Mouse (Mus musculus): Measurements from ENCODE around the gene Slit2.

Gene Slit2

DNA sequence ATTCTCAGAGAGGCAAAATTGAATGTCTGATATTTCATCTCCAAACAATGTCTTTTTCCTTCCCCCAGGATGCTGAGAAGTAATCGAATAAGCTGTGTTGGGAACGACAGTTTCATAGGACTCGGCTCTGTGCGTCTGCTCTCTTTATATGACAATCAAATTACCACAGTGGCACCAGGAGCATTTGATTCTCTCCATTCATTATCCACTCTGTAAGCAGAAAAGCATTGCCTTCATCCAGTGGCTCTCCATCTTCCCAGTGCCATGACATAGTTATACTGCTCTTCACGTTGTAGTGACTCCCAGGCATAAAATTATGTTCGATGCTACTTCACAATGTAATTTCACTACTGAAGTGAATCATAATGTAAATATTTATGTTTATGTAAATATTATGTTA, 252.3 kb downstream of the Slit2 start:
- DNase-seq = no peak

DNA sequence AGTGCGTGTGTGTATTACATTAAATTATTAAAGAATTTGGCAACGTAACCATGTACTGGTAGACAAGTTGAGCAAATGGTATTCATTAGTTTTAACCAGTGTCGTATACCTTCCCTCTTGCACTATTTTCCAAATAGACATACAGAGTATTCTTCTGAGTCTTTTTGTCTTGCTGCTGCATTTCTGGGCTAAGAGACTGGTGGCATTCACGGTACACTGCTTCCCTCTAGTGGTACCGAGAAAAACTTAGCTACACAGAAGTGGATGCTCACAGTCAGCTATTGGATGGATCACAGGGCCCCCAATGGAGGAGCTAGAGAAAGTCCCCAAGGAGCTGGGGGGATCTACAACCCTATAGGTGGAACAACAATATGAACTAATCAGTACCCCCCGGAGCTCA, 257.8 kb downstream of the Slit2 start:
- DNase-seq = peak; percentile 46

DNA sequence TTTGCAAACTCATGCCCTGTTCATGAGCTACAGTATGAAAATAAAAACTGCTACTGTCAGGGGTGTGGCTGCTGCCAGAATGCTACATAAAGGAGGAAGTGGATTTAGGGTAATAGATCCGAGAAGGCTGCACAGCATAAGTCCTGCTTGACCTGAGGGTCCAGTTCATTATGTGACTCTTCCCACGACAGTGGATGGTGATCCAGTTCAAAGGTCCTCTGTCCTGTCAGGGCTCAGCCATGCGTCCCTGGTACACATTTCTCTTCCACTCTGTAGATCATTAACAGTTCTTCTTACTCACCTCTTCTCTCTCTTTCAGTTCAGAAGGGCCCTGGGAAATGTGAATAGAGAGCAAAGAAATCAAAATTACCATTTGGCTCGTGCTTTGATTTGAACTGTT, 265.4 kb downstream of the Slit2 start:
- DNase-seq = no peak

DNA sequence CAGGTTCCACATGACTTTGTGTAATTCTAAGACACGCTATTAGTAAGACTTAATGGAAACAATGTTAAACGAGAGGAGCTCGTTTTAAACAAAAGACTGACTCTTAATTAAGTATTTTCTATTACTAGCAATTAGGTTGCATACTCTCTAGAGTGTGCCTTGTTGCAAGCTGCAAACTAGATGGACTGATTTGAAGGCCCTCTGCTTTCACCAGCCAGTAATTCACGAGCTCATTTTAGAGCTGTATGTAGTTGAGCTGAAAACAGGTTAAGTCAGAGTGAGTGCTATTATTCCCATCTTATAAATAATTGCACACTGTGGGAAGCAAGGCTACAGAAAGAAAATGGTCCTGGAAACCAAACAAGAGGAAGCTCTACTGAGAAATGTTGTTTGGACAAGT, 294.6 kb downstream of the Slit2 start:
- DNase-seq = no peak

DNA sequence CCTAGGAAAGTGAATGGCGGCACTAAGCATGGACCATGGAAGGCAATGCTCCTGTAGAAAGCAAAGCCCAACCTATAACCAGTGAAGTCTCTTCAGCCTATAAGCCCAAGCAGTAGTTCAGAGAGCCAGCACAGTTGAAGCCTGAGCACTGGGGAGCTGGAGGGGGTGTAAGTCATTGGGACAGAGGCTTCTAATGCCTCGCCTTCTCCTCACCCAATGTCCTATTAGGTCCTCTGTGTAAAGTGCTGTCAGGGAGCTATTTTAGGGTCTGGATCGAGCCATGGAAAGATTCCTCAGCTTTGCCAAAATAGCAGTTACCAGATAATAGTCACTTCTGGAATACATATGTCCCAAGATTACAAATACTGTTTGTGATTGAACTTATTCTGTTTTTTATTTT, 318.2 kb downstream of the Slit2 start:
- DNase-seq = peak; percentile 1

DNA sequence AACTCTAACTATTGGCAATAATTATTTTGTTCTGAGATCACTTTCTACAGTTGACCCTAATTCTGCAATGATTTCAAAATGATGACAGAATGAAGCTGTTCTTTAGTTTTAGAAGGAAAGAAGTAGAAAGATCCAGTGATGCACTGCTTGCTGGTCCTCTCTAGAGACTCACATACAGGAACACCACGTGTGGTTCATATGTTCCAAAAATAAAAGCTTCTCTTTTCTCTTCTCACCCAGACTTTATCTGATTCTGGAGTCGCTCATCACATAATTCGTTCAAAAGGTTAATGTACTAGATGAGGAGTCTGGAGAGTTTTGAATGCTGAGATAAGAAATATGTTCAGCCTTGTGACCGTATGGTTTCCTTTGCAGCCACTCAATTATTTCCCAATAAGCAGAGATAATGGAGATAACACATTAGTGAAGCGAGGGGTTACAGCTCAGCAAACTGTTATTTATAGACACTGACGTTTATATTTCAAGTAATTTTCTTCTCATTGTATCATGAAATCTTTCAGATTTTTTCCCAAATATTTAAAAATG, 332.2 kb downstream of the Slit2 start:
- peak; percentile 15 for DNase-seq

DNA sequence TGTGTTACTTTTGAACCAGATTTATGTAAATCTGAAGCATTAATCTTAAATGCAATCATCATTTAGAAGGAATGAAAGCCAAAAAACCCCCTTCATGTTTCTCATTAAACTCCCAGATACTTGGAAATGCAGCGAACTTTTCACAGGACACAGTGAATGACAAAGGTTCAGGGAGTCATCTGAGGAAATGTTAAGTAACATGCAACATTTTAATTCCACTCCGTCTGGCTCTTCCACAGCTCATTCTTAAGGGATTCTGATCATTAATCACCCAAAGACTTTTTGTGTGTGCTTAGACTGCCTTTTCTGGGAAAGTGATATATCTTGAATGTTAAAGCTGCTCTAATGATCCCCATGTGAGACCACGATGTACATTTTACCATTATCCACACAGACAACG, 337.7 kb downstream of the Slit2 start:
- no peak for DNase-seq

DNA sequence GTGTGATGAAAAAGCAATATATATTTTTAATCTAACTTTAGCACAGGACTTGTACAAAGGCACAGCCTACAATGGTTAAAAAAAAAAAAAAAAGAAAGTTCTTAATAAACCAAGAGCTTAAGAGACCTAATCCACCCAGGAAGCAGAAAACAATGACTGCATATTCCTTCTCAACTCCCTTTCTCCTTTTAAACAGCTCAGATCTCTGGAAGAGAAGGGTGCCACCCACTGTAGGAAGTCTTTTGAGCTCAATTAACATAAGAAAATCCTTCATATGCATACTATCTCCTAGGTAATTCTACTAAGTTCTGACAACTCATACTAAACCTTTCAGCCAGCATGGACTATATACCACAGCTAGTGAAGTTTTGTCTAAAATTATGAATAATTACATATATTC, 343.3 kb downstream of the Slit2 start:
- DNase-seq = no peak

DNA sequence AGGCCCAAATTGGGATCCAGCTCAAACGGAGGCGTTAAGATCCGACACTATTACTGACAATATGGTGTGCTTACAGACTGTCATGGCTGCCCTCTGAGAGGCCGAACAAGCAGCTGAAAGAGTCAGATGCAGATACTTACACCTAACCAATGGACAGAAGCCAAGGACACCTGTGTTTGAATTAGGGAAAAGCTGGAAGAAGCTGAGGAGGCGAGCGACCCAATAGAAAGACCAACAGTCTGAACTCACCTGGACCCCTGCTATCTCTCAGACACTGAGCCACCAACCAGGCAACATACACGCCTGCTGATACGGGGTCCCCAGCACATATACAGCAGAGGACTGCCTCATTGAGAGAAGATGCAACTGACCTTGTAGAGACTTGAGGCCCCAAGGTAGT, 344.7 kb downstream of the Slit2 start, which contains the start of gene 5730480H06Rik:
TSS of gene 5730480H06Rik (plus strand) at position 301 of the 400 bp plus-strand sequence.
- no peak for DNase-seq

DNA sequence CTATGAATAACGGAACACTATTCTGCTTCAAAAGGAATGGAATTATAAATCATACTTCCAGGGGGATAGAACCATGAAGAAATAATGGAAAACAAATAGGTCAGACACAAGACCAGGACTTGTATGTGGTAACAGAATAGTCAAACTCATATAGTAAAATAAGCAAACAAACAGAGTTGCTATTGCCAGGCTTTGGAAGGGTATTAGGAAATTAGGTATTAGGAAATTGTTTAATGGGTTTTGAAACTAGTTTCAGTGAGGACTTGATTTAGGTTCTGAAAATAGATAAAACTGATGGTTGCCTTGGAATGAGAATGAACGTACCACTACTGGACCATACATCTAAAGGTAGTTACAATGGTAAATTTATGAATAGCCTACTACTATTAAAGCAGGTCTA, 346.8 kb downstream of the Slit2 start:
- DNase-seq = no peak

DNA sequence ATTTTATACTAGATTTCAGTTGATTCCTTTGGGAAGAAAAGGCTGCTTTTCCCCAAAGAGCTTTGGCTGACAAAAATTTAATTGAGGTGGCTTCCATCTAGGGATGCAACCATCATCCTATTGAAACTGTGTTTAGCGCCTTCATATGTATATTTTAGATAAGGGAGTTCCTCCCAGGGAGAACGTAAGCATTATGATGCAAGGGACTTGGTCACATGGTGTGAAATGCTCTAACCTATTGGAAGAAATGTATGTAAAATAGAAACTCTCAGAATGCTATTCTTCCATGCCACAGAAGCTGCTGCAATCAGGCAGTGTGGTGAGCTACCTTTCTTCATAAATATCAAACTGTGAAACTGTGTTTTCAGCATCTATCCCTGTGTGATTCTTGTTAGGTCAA, 347.9 kb downstream of the Slit2 start:
- DNase-seq = no peak

DNA sequence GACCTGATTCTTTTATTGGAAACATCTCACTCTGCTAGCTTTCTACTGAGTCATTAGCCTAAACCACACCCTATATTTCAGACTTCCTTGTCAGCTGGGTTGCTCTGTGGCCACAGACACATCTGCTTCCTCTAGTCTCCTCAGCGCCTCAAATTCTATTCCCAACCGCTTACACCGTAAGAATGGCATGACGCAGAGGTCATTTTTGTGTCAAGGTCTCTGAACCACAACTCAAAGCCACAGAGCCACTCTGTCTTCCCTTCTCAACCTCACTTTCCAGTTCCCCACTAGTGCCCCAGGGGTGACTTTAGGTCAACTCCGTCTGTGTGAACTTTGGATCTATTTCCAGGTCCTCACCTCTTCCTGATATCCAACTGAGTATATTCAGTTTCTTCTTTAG, 348.5 kb downstream of the Slit2 start:
- no peak for DNase-seq

DNA sequence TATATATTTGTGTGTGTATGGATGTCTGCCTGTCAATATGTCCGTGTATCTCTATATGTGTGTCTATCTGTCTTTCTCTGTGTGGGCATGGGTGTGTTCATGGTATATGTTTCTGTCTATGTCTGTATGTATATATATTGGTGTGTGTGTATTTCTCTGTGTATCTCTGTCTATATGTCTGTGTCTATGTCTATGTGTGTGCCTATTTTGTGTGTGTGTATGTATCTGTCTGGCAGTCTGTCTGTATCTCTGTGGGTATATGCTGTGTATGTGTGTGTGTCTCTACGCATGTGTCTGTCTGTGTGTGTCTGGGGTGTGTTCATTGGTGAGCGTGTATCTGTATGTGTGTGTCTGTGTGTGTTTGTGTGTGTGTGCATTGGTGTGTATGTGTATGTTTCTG, 350.5 kb downstream of the Slit2 start:
- DNase-seq = no peak

DNA sequence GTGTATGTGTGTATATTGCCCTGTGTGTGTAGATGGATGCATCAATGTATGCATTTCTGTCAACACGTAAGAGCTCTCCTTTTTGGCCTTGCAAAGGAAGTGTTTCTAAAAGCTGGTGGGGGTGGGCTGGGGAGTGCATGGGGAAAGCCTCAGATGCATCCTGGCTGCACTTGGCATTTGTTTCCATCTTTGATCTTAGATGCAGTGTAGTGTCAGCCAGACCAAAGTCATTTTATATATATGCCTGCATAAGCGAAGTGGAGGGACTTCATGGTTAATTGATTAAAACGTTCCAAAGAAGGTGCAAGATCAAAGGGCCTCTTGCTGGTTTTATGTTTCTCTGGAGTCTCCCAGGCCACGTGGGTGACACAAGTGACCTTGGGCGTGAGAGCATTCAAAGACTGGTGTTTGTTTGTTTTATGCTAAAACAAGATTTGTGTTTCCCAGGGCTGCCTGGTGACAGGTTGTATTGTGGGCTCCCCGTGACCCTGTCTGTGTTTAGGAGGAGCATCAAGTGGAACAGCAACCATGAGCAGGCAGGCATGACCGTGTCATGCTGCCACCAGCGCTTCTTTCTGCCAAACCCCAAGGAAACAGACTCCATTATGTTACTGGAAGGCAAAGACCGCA, 351.1 kb downstream of the Slit2 start:
- no peak for DNase-seq

DNA sequence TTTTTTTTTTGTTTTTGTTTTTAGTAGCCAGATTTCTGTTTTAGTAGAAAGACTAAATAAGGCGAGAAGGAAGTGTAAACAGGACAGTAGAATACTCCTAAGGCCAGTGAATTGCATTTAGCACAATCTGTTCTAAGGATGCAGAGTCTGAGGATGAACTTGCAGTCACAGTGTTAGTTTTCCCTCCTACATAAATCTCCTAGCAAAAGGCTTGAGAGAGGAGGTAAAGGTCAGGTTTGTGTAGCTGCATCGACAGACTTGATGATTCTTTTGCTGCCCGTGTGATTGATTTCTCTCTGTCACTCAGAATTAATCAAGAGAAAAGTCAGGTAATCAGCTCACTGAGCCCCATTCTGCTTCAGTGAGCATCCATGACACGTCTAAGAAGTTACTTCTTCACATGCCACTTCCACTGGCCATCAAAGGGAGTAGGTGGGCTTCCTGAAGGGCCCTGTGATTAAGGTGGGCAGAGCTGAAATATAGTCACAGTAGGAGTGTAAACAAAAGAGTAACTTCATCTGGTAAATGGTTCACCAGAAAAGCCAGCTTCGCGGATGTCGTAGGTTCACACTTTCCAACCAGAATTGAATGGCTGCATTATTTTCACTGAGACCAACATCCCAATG, 358.0 kb downstream of the Slit2 start:
- DNase-seq = no peak

DNA sequence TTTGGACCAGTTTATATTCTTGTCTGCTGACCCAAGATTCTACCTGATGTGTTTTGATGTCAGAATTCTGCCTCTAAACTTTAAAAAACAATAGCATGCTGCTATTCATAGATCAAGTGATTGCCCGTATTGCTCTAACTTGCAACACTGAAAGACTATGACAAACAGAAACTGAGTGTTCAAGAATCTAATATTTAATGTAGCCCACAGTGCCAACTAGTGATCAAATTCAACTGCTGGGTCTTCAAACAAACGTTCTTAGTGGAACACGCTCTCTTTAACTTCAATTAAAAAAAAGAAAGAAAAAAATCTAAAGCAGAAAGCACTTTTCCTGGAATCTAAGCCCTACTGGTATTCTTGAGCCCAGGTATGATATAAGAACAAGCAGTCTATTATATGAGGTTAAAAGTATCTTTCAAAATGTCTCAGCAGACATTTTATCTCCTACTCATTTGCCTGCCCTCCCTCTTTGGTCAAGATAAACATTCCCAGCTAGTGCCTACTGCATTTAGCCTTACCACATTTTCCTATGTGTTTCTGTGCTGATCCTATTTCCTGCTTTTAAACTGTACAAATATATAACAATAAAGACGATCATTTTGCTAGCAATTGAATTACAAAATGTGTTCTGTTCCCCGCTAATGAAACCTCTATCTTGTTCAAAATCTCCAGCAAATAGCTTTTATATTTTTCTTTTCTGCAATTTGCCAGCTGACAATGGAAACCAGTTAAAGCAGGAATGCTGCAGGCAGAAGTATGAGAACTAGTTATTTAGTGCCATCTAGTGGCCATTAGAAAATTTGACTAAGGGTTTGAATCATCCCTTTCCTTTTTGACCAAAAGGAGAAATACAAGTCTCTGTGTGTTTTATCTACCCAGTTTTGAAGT, 362.4 kb downstream of the Slit2 start:
- DNase-seq = no peak

DNA sequence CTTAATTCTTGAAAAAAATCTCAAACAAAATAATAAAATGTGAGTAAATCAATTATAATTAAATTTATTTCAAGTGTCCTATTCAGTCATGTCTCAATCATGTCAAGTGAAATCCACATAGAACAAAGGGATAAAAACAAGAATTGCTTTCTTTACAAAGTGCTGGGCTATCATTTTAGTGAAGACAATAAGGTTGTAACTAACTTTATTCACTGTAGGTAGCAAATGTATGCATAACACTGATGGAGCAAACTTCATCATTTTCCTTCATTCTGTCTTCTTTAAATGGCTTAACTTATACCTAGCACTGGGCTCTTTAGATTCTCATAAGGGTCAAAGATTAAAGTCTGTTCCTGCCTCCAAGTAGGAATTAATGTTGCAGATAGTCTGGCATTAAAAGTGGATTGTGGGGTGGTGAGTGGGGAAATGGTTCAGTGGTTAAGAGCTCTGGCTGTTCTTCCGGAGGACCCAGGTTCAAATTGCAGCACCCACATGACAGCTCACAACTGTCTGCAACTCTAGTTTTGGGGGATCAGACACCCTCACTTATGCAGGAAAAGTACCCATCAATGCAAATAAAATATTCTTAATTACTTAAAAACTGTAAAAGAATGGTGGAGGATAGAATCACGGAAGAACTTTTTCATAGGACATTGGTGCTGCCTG, 363.2 kb downstream of the Slit2 start:
- DNase-seq = no peak

DNA sequence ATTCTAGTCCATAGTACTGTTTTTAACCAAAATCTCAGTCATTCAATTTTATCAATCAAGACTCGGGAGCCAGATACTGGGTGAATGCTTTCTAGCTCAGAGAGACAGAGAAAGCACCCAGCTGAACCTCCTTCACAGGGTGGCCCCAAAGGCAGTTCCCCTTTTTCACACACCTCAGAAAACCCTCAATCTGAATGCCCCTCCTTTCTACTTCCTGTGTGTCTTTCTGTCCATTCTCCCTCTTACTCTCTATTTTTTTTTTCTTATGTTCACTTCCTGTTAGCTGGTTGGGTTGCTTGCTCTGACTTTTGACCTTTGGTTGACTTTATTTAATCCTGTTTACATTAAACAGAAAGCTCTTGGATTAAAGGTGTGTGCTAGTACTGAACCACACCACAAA, 366.4 kb downstream of the Slit2 start:
- no peak for DNase-seq
